Mouse (Mus musculus): ENCODE data around the gene Olfr1226.
"Not testable (repeated sequence)": the region's sequence is repeated elsewhere in the genome, so short reads cannot be mapped to it uniquely, and the experiment has no call there.

Gene Olfr1226

DNA sequence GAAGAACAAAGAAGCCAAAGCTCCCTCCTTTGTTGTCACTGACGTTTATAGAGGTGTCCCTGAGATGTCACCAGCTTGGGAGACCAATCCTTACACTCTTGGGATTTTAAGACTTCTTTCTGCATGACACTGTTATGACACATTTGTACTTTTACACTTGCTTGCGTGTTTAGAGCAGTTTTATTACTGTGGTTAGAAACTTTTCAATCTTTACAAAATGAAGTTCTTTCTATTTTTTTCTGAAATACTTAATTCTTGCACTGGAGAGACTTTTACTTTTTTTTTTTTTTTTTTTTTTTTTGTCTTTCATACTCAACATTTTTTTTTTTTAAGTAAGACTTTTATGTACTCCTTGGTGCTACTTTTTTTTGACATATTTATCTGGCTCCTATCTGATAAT lies at the start of gene Olfr1226:
TSS of gene Olfr1226 (minus strand) at position 101 of the 400 bp plus-strand sequence.
- no peak for DNase-seq

DNA sequence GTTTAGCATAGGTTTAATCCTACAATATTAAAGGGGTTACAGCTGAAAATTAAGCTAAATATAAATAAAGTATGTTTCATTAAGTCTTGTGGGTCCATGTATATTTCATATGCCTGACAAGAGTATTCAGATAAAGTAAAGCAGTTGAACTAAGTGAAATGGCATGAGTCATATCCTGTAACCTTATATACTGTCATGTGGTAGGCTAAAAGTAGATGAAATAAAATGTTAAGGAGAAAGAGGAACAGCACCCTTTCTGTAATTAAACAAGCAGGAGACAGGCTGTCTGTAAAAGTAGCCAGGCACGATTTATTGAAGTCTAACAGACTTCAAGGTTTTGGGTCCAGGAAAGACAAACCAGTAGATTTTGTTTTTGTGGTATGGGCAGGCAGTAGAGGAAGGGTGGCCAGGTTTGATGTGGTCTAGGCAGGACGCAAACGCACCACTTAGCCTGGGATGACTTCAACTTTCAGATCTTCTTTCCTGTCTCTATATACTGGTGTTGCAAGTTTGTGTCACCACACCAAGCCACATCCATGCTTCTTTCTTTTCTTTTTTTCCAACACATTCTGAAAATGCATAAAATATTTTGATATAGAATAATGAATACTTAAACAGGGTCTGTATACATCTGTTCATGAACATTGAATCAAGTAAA lies 3.4 kb downstream of the Olfr1226 start:
- no peak for DNase-seq

DNA sequence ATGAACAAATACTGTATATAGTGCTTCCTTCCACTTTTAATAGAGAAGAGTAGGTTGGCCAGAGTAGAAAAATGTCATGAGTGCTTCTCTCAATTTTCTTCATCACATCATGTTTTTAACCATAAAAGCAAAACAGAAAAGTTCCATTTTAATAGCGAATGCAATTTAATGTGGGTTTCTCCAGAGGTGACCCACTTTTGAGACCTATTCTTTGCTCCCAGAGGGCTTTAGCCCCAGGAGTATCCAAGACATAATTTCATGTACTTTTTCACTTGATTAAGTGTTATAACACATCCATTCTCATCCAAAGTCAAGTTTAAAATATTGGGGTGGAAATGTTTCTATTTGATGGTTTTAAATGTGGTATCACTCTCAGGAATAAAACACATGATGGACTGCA lies 25.3 kb downstream of the Olfr1226 start, which contains the start of gene Olfr1225:
TSS of gene Olfr1225 (minus strand) at position 101 of the 400 bp plus-strand sequence.
- no peak for DNase-seq

DNA sequence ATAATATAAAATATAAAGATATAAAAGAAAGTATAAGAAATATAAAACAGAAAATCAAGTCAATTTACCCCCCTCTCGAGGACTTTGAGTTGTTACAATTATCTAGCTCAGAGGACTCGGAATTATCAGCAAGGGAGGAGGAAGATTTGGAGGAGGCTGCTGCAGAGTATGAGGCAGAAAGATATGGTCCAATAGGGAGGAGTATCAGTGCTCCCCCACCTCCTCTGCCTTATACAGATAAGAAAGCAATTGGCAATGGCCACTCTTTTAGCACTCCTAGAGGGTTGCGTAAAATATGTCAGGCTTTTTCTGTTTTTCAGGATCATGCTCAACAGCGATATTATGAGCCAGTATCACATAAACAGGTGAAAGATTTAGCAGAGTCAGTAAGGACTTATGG lies 35.1 kb downstream of the Olfr1226 start:
- DNase-seq: not testable (repeated sequence)

- not testable (repeated sequence) for DNase-seq
These were observed 35.9 kb downstream of the Olfr1226 start, which contains the start of gene Olfr1224-ps1 for GRCm38 (mm10) chr2:89163991-89164390. Gene Olfr1224-ps1 (minus strand): TSS chr2:89164091.

DNA sequence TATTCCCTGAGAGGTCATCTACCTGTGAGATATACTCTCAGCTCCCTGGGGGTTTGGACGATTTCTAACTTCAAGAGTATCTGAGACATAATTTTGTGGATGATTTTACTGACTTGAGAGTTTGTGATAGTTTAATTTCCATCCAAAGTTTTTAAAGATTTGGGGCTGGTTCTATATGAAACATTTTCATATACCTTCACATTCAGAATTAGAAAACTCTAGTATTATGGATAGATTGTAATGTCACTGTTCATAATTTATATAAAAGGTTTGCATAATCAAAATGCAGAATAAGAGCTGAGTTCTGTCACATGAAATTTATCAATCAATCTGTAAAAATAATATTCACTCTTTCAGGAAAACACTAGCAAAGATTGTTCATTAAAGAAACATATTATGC lies 48.4 kb downstream of the Olfr1226 start, which contains the start of gene Olfr1223:
TSS of gene Olfr1223 (minus strand) at position 101 of the 400 bp plus-strand sequence.
- DNase-seq: no peak

All from kidney, postnatal 14 days (tissue).